Mouse (Mus musculus) hindbrain, embryonic 14.5 days (tissue): ENCODE data around the gene Gpr34. TPM values are rescaled to one million over a fixed set of nuclear protein-coding genes. Genes with fewer than 3 reads are reported as not detected.

Source experiments
- ATAC-seq: fragments of 200-750 bp; cut with Nextera tagmentation; 2 replicates; pipeline ENCODE4 v1.8.0; 2017; ENCODE audit warnings: moderate number of reproducible peaks, mild to moderate bottlenecking, moderate TSS enrichment, moderate library complexity; ENCODE audit not compliant: low FRiP score
- DNase-seq: peaks from one replicate; pipeline ENCODE4 v3.0.0-alpha.2; 2015; ENCODE audit warnings: low spot score
- H3K27ac ChIP-seq: fragments of 300-500 bp; sonication (generic); 2 replicates; pipeline ENCODE4 v1.5.1; 2014; ENCODE audit warnings: mild to moderate bottlenecking, moderate library complexity
- H3K27me3 ChIP-seq: fragments of 300-500 bp; sonication (generic); 2 replicates; pipeline ENCODE4 v1.6.1; 2014; ENCODE audit warnings: mild to moderate bottlenecking, low read length, mixed read lengths; ENCODE audit not compliant: control insufficient read depth, insufficient read depth
- H3K36me3 ChIP-seq: fragments of 300-500 bp; sonication (generic); replicated peaks from 2 replicates; pipeline ENCODE4 v1.6.1; 2014; ENCODE audit not compliant: control insufficient read depth, insufficient read depth
- H3K4me1 ChIP-seq: fragments of 300-500 bp; sonication (generic); replicated peaks from 2 replicates; pipeline ENCODE4 v1.6.1; 2014; ENCODE audit warnings: antibody characterized with exemption, low read length, mixed read lengths; ENCODE audit not compliant: control insufficient read depth, insufficient read depth
- H3K4me2 ChIP-seq: fragments of 300-500 bp; sonication (generic); replicated peaks from 2 replicates; pipeline ENCODE4 v1.6.1; 2014; ENCODE audit warnings: mild to moderate bottlenecking, moderate library complexity
- H3K4me3 ChIP-seq: fragments of 300-500 bp; sonication (generic); replicated peaks from 2 replicates; pipeline ENCODE4 v1.5.1; 2014; ENCODE audit warnings: mild to moderate bottlenecking, low read length
- H3K9ac ChIP-seq: fragments of 300-500 bp; sonication (generic); 2 replicates; pipeline ENCODE4 v1.6.1; 2014
- H3K9me3 ChIP-seq: fragments of 300-500 bp; sonication (generic); 2 replicates; pipeline ENCODE4 v1.6.1; 2016; ENCODE audit warnings: low read length; ENCODE audit not compliant: control insufficient read depth
- WGBS: fragments of 180-500 bp; shearing (Covaris S2); extraction: QIAGEN DNeasy Blood & Tissue Kit; methylation state at CpG from one replicate; pipeline ENCODE4 v1.1.7; 2014; 5-methylcytosine and 5-hydroxymethylcytosine counted together
- polyA plus RNA-seq: library from polyadenylated mRNA; unstranded; fragments of >200 nt; fragmentation: Nextera tagmentation; extraction: Ambion mirVana; gene quantifications from 2 replicates; pipeline ENCODE4 v1.2.1, GENCODE M21; 2014

Gene Gpr34
- polyA plus RNA-seq: 2.9 and 3.1 TPM in 2 replicates

- H3K27ac ChIP-seq: no peak within 1 kb of the TSS
- DNase-seq (no peak), ATAC-seq (no peak)
- no peaks in the 10 kb centered on the region for H3K9me3 ChIP-seq
- 75% methylated on average over 5 of the region's 5 CpGs for WGBS
- H3K36me3 ChIP-seq: no peaks in the 10 kb centered on the region
- H3K9ac ChIP-seq: no peak within 1 kb of the TSS
- H3K4me1 ChIP-seq: no peaks in the 10 kb centered on the region
- H3K4me2 ChIP-seq: no peak within 1 kb of the TSS
- 0 out of 2 replicates have a peak, but pooled peaks cover 4% of the 10 kb centered on the region for H3K27me3 ChIP-seq
- no peak within 1 kb of the TSS for H3K4me3 ChIP-seq
Measured at GRCm38 (mm10) chrX:13631599-13632283, at the start of gene Gpr34. TSS of gene Gpr34 (plus strand) at chrX:13632089.

- Histone ChIP-seq H3K4me1 (no peaks in the 10 kb centered on the region), H3K27me3 (peaks cover 4% of the 10 kb centered on the region; the same call in 1 of the 2 replicates), H3K4me2 (no peak overlapping the region), H3K36me3 (0 out of 2 replicates have a peak, but pooled peaks cover 11% of the 10 kb centered on the region), H3K9me3 (no peaks in the 10 kb centered on the region), H3K4me3 (no peak overlapping the region), H3K9ac (no peak overlapping the region), H3K27ac (no peak overlapping the region)
- no peak for DNase-seq
- ATAC-seq: no peak
- WGBS: 85% methylated on average over 2 of the region's 2 CpGs
Measured at GRCm38 (mm10) chrX:13599373-13599772, 32.5 kb upstream of the Gpr34 start.

- no peaks in the 10 kb centered on the region for H3K9me3 ChIP-seq
- H3K4me1 ChIP-seq: no peaks in the 10 kb centered on the region
- no peak overlapping the region for H3K9ac ChIP-seq
- H3K27me3 ChIP-seq: peaks cover 4% of the 10 kb centered on the region; the same call in 1 of the 2 replicates
- H3K36me3 ChIP-seq: 0 out of 2 replicates have a peak, but pooled peaks cover 11% of the 10 kb centered on the region
- WGBS: 100% methylated on average over 1 of the region's 1 CpGs
- no peak overlapping the region for H3K27ac ChIP-seq
- H3K4me2 ChIP-seq: no peak overlapping the region
- no peak for DNase-seq
- no peak for ATAC-seq
- no peak overlapping the region for H3K4me3 ChIP-seq
Measured at GRCm38 (mm10) chrX:13599966-13600365, 31.9 kb upstream of the Gpr34 start.

- WGBS: 77% methylated on average over 3 of the region's 3 CpGs
Measured at GRCm38 (mm10) chrX:13606741-13607140, 25.1 kb upstream of the Gpr34 start.

GRCm38 (mm10) chrX:13607752-13608151 lies 24.1 kb upstream of the Gpr34 start:
- peaks cover 4% of the 10 kb centered on the region; the same call in 1 of the 2 replicates for H3K27me3 ChIP-seq
- peaks cover 11% of the 10 kb centered on the region for H3K36me3 ChIP-seq
- no peak overlapping the region for H3K4me3 ChIP-seq
- H3K9me3 ChIP-seq: no peaks in the 10 kb centered on the region
- ATAC-seq (no peak), DNase-seq (no peak)
- H3K4me2 ChIP-seq: no peak overlapping the region
- H3K9ac ChIP-seq: no peak overlapping the region
- no peaks in the 10 kb centered on the region for H3K4me1 ChIP-seq
- H3K27ac ChIP-seq: no peak overlapping the region
- WGBS: 30% methylated on average over 3 of the region's 3 CpGs

More at GRCm38 (mm10) chrX:13606741-13607140, 25.1 kb upstream of the Gpr34 start:
- DNase-seq (no peak), ATAC-seq (no peak)
- Histone ChIP-seq H3K4me3 (no peak overlapping the region), H3K27ac (no peak overlapping the region), H3K27me3 (peaks cover 4% of the 10 kb centered on the region; the same call in 1 of the 2 replicates), H3K9me3 (no peaks in the 10 kb centered on the region), H3K9ac (no peak overlapping the region), H3K4me2 (no peak overlapping the region), H3K4me1 (no peaks in the 10 kb centered on the region), H3K36me3 (peaks cover 11% of the 10 kb centered on the region)

- Histone ChIP-seq H3K27ac (no peak overlapping the region), H3K4me1 (no peaks in the 10 kb centered on the region), H3K9me3 (no peaks in the 10 kb centered on the region), H3K9ac (no peak overlapping the region), H3K36me3 (peaks cover 8% of the 10 kb centered on the region), H3K4me2 (no peak overlapping the region), H3K27me3 (no peaks in the 10 kb centered on the region), H3K4me3 (no peak overlapping the region)
- DNase-seq (no peak), ATAC-seq (no peak)
- 92% methylated on average over 5 of the region's 5 CpGs for WGBS
Measured at GRCm38 (mm10) chrX:13611114-13611513, 20.8 kb upstream of the Gpr34 start.

GRCm38 (mm10) chrX:13612115-13612514 lies 19.8 kb upstream of the Gpr34 start:
- ATAC-seq (no peak), DNase-seq (no peak)
- H3K27ac ChIP-seq: no peak overlapping the region
- H3K4me1 ChIP-seq: no peaks in the 10 kb centered on the region
- no peak overlapping the region for H3K4me2 ChIP-seq
- H3K27me3 ChIP-seq: no peaks in the 10 kb centered on the region
- no peak overlapping the region for H3K9ac ChIP-seq
- H3K9me3 ChIP-seq: no peaks in the 10 kb centered on the region
- H3K4me3 ChIP-seq: no peak overlapping the region
- WGBS: 90% methylated on average over 2 of the region's 2 CpGs
- H3K36me3 ChIP-seq: peaks cover 5% of the 10 kb centered on the region

GRCm38 (mm10) chrX:13616726-13617125 lies 15.2 kb upstream of the Gpr34 start:
- H3K27me3 ChIP-seq: no peaks in the 10 kb centered on the region
- H3K4me1 ChIP-seq: no peaks in the 10 kb centered on the region
- no peak overlapping the region for H3K27ac ChIP-seq
- H3K4me3 ChIP-seq: no peak overlapping the region
- peaks cover 4% of the 10 kb centered on the region; the same call in 1 of the 2 replicates for H3K36me3 ChIP-seq
- H3K9me3 ChIP-seq: no peaks in the 10 kb centered on the region
- H3K9ac ChIP-seq: no peak overlapping the region
- DNase-seq (no peak), ATAC-seq (no peak)
- H3K4me2 ChIP-seq: no peak overlapping the region
- 81% methylated on average over 1 of the region's 1 CpGs for WGBS

- H3K4me3 ChIP-seq: no peak overlapping the region
- peaks cover 4% of the 10 kb centered on the region; the same call in 1 of the 2 replicates for H3K36me3 ChIP-seq
- ATAC-seq (no peak), DNase-seq (no peak)
- no peaks in the 10 kb centered on the region for H3K4me1 ChIP-seq
- H3K9ac ChIP-seq: no peak overlapping the region
- no peak overlapping the region for H3K4me2 ChIP-seq
- no peaks in the 10 kb centered on the region for H3K9me3 ChIP-seq
- no peaks in the 10 kb centered on the region for H3K27me3 ChIP-seq
- no peak overlapping the region for H3K27ac ChIP-seq
- 93% methylated on average over 1 of the region's 1 CpGs for WGBS
Measured at GRCm38 (mm10) chrX:13617294-13617693, 14.6 kb upstream of the Gpr34 start.
